Mouse (Mus musculus) G1E (cell line): ENCODE measurements around the gene Slc38a3. TPM values are rescaled to one million over a fixed set of nuclear protein-coding genes. Genes with fewer than 3 reads are reported as not detected.

Experiments used
- ATAC-seq: 2 replicates; pipeline ENCODE4 v1.8.0; 2016; ENCODE audit warnings: mild to moderate bottlenecking; ENCODE audit not compliant: insufficient number of reproducible peaks, poor library complexity, low FRiP score, severe bottlenecking; ENCODE audit errors: extremely low read depth
- DNase-seq: peaks from one replicate; pipeline ENCODE4 v3.0.0; 2012; ENCODE audit warnings: low spot score
- H3K27me3 ChIP-seq: 2 replicates; pipeline ENCODE4 v1.6.1; 2012; ENCODE audit warnings: mild to moderate bottlenecking, low read length, inconsistent platforms; ENCODE audit not compliant: insufficient read depth
- H3K36me3 ChIP-seq: replicated peaks from 2 replicates; pipeline ENCODE3; 2012; ENCODE audit warnings: mild to moderate bottlenecking, inconsistent platforms
- H3K4me1 ChIP-seq: 2 replicates; pipeline ENCODE4 v1.6.1; 2012; ENCODE audit warnings: low read depth, low read length, inconsistent platforms, mixed read lengths; ENCODE audit not compliant: insufficient read depth
- H3K4me3 ChIP-seq: 2 replicates; pipeline ENCODE4 v1.5.1; 2012; ENCODE audit warnings: low read depth, mild to moderate bottlenecking, inconsistent platforms, low read length, moderate library complexity, mixed read lengths
- H3K9me3 ChIP-seq: replicated peaks from 2 replicates; pipeline ENCODE4 v1.6.1; 2012; ENCODE audit warnings: inconsistent platforms
- CTCF ChIP-seq: IDR thresholded peaks from 2 replicates; pipeline ENCODE4 v1.5.1; 2012; ENCODE audit warnings: low read depth, low read length, inconsistent platforms, mixed read lengths
- GATA1 ChIP-seq: IDR thresholded peaks from 2 replicates; pipeline ENCODE4 v1.6.1; 2012; ENCODE audit warnings: borderline replicate concordance, low read length, inconsistent platforms, mixed read lengths
- GATA2 ChIP-seq: IDR thresholded peaks from 2 replicates; pipeline ENCODE4 v1.6.1; 2012; ENCODE audit warnings: low read depth, low read length, inconsistent platforms, borderline replicate concordance
- POLR2AphosphoS5 ChIP-seq: IDR thresholded peaks from 2 replicates; pipeline ENCODE4 v1.6.1; 2012; ENCODE audit warnings: low read depth, low read length, inconsistent platforms; ENCODE audit not compliant: insufficient replicate concordance
- TAL1 ChIP-seq: conservative IDR thresholded peaks from 2 replicates; pipeline ENCODE4 v1.6.1; 2012; ENCODE audit warnings: low read depth, low read length, inconsistent platforms, mixed read lengths
- polyA plus RNA-seq: library from polyadenylated mRNA; stranded (reverse); fragments of >175 nt; gene quantifications from 2 replicates; pipeline ENCODE4 v1.2.3, GENCODE M21; 2012
- total RNA-seq, 2 experiments: library from RNA; stranded (forward) in 1 of 2; stranded (reverse) in 1 of 2; fragments of 200-1000 nt in 1 of 2; fragments of >200 nt in 1 of 2; fragmentation: Nextera tagmentation in 1 of 2; gene quantifications; 2 replicates each; pipeline ENCODE4 v1.2.3; 2014 to 2017

The Slc38a3 gene
- total and polyA plus RNA-seq, 3 experiments = 0.11 TPM; not detected in 2

- Histone ChIP-seq H3K4me1 (peaks cover 90% of the 10 kb centered on the region), H3K4me3 (peak overlapping the region; percentile 47; the same call in 1 of the 2 replicates), H3K27me3 (no peaks in the 10 kb centered on the region), H3K9me3 (no peaks in the 10 kb centered on the region), H3K36me3 (peaks cover 78% of the 10 kb centered on the region)
- DNase-seq (no peak), ATAC-seq (no peak)
- TF ChIP-seq TAL1 (no peak), POLR2AphosphoS5 (no peak), CTCF (no peak), GATA2 (no peak), GATA1 (no peak)
Observed at GRCm38 (mm10) chr9:107630576-107630975, 38.8 kb downstream of the Slc38a3 start.

- no peak for ATAC-seq
Observed at GRCm38 (mm10) chr9:107629901-107630425, 39.4 kb downstream of the Slc38a3 start.

GRCm38 (mm10) chr9:107629411-107629730 lies 40.0 kb downstream of the Slc38a3 start:
- Histone ChIP-seq H3K4me1 (peaks cover 97% of the 10 kb centered on the region), H3K9me3 (no peaks in the 10 kb centered on the region), H3K4me3 (peak overlapping the region; percentile 67), H3K36me3 (peaks cover 90% of the 10 kb centered on the region), H3K27me3 (no peaks in the 10 kb centered on the region)
- no peak for ATAC-seq
- DNase-seq = no peak
- TF ChIP-seq CTCF = no peak
- TF ChIP-seq POLR2AphosphoS5 = no peak
- TF ChIP-seq GATA1 = no peak
- no peak for TF ChIP-seq GATA2
- TF ChIP-seq TAL1 = no peak

More at GRCm38 (mm10) chr9:107629901-107630425, 39.4 kb downstream of the Slc38a3 start:
- no peak for DNase-seq
- H3K27me3 ChIP-seq = no peaks in the 10 kb centered on the region
- no peaks in the 10 kb centered on the region for H3K9me3 ChIP-seq
- peaks cover 93% of the 10 kb centered on the region for H3K4me1 ChIP-seq
- H3K36me3 ChIP-seq = peaks cover 84% of the 10 kb centered on the region
- TF ChIP-seq POLR2AphosphoS5 = no peak
- TF ChIP-seq GATA2 = no peak
- TF ChIP-seq CTCF = no peak
- no peak for TF ChIP-seq TAL1
- TF ChIP-seq GATA1 = no peak
- H3K4me3 ChIP-seq = peak overlapping the region; percentile 67

- Histone ChIP-seq H3K9me3 (no peaks in the 10 kb centered on the region), H3K36me3 (peaks cover 95% of the 10 kb centered on the region), H3K27me3 (no peaks in the 10 kb centered on the region), H3K4me3 (peak overlapping the region; percentile 67), H3K4me1 (peaks cover 97% of the 10 kb centered on the region)
- DNase-seq (peak; percentile 81), ATAC-seq (peak; percentile 31; the same call in 1 of the 2 replicates)
- TF ChIP-seq TAL1 (no peak), CTCF (no peak), GATA2 (no peak), GATA1 (no peak), POLR2AphosphoS5 (no peak)
Observed at GRCm38 (mm10) chr9:107628721-107629410, 40.5 kb downstream of the Slc38a3 start.

- Histone ChIP-seq H3K36me3 (peaks cover 100% of the 10 kb centered on the region), H3K4me3 (peak overlapping the region; percentile 7; the same call in 1 of the 2 replicates), H3K9me3 (no peaks in the 10 kb centered on the region), H3K4me1 (peaks cover 93% of the 10 kb centered on the region), H3K27me3 (no peaks in the 10 kb centered on the region)
- no peak for ATAC-seq
- TF ChIP-seq POLR2AphosphoS5 = no peak
- TF ChIP-seq GATA1 = no peak
- no peak for DNase-seq
Observed at GRCm38 (mm10) chr9:107627387-107628255, 41.7 kb downstream of the Slc38a3 start.

- H3K27me3 ChIP-seq = no peaks in the 10 kb centered on the region
- no peak for ATAC-seq
- H3K36me3 ChIP-seq = peaks cover 99% of the 10 kb centered on the region
- peak; percentile 69 for DNase-seq
- TF ChIP-seq CTCF (peak; percentile 69), TAL1 (no peak), GATA1 (no peak)
- peak overlapping the region; percentile 13; the same call in 1 of the 2 replicates for H3K4me3 ChIP-seq
- peaks cover 86% of the 10 kb centered on the region for H3K4me1 ChIP-seq
- H3K9me3 ChIP-seq = no peaks in the 10 kb centered on the region
Observed at GRCm38 (mm10) chr9:107626844-107627277, 42.5 kb downstream of the Slc38a3 start.
